Mouse (Mus musculus): Measurements from ENCODE around the gene Col25a1.

GRCm38 (mm10) chr3:130288102-130288501 lies 156.8 kb downstream of the Col25a1 start:
- TF ChIP-seq POLR2A (IDR thresholded peaks at IDR 0.05; ENCODE audit: low read depth, low read length) (no peak), CTCF (IDR thresholded peaks at IDR 0.05; ENCODE audit: extremely low read depth, insufficient read depth, insufficient read length, insufficient replicate concordance) (no peak)

Data from spleen, adult 2 months (tissue).